Mouse (Mus musculus) cerebellum, adult 2 months (tissue): ENCODE measurements around the gene Fkbp1b.

Experiments
- CTCF ChIP-seq: fragments of 200-500 bp; IDR thresholded peaks from 2 replicates; pipeline ENCODE4 v1.5.1; 2011; ENCODE audit warnings: low read depth, mild to moderate bottlenecking, control low read depth, low read length, moderate library complexity, borderline replicate concordance; ENCODE audit not compliant: insufficient read depth
- POLR2A ChIP-seq: fragments of 200-500 bp; IDR thresholded peaks from 2 replicates; pipeline ENCODE4 v1.6.1; 2011; ENCODE audit warnings: low read length, control low read depth, borderline replicate concordance; ENCODE audit not compliant: insufficient read depth

GRCm38 (mm10) chr12:4862672-4863071 lies 21.3 kb upstream of the Fkbp1b start:
- TF ChIP-seq CTCF, result no peak; the same call in 1 of the 2 replicates
- TF ChIP-seq POLR2A, result no peak
